Mouse (Mus musculus) retina, adult 2 months (tissue): ENCODE data around the gene Amh.

Source experiments
- DNase-seq: peaks from one replicate; pipeline ENCODE4 v3.0.0-alpha.2; 2012; ENCODE audit warnings: low read depth, low spot score

Amh gene

GRCm38 (mm10) chr10:80855749-80856073 is 50.7 kb downstream of the Amh start:
- DNase-seq, result no peak

GRCm38 (mm10) chr10:80856267-80856666 is 51.2 kb downstream of the Amh start:
- no peak for DNase-seq

GRCm38 (mm10) chr10:80856908-80857307 is 51.9 kb downstream of the Amh start:
- DNase-seq, result no peak
